Mouse (Mus musculus): Measurements from ENCODE around the gene Pmvk. TPM values are rescaled to one million over a fixed set of nuclear protein-coding genes. Genes with fewer than 3 reads are reported as not detected.
"Not testable (repeated sequence)": the region's sequence is repeated elsewhere in the genome, so short reads cannot be mapped to it uniquely, and the experiment has no call there.

Pmvk gene
- polyA plus RNA-seq, 1 experiment from 2014 or later: 142 TPM

GRCm38 (mm10) chr3:89419571-89419970 is 34.8 kb upstream of the Pmvk start:
- Histone ChIP-seq H3K4me3 (replicated peaks) (peak overlapping the region; percentile 60), H3K27me3 (replicated peaks) (no peaks in the 10 kb centered on the region), H3K9me3 (replicated peaks) (no peaks in the 10 kb centered on the region), H3K4me2 (peak overlapping the region; percentile 90), H3K9ac (replicated peaks) (peak overlapping the region; percentile 56), H3K27ac (replicated peaks) (peak overlapping the region; percentile 89), H3K36me3 (peaks cover 13% of the 10 kb centered on the region), H3K4me1 (peaks cover 50% of the 10 kb centered on the region)
- 1% methylated on average over 9 of the region's 9 CpGs for WGBS
- no peak for ATAC-seq (ENCODE audit: low FRiP score)

- H3K4me2 ChIP-seq: peak overlapping the region; percentile 90
- H3K9ac ChIP-seq (replicated peaks): peak overlapping the region; percentile 56
- peak overlapping the region; percentile 60 for H3K4me3 ChIP-seq (replicated peaks)
- no peak for ATAC-seq (ENCODE audit: low FRiP score)
- H3K27me3 ChIP-seq (replicated peaks): no peaks in the 10 kb centered on the region
- H3K27ac ChIP-seq (replicated peaks): peak overlapping the region; percentile 89
- H3K36me3 ChIP-seq: peaks cover 9% of the 10 kb centered on the region
- 15% methylated on average over 3 of the region's 3 CpGs for WGBS
- H3K4me1 ChIP-seq: peaks cover 50% of the 10 kb centered on the region
- H3K9me3 ChIP-seq (replicated peaks): no peaks in the 10 kb centered on the region
Observed at GRCm38 (mm10) chr3:89419981-89420380, 34.4 kb upstream of the Pmvk start.

- Histone ChIP-seq H3K4me2 (peak overlapping the region; percentile 62), H3K27ac (replicated peaks) (peak overlapping the region; percentile 74)
Observed at GRCm38 (mm10) chr3:89420421-89420820, 33.9 kb upstream of the Pmvk start.

GRCm38 (mm10) chr3:89421002-89421774 is 33.2 kb upstream of the Pmvk start:
- 5% methylated on average over 11 of the region's 11 CpGs for WGBS
- Histone ChIP-seq H3K36me3 (no peaks in the 10 kb centered on the region), H3K4me2 (peak overlapping the region; percentile 62), H3K4me3 (replicated peaks) (peak overlapping the region; percentile 37), H3K4me1 (peaks cover 50% of the 10 kb centered on the region), H3K27ac (replicated peaks) (peak overlapping the region; percentile 74), H3K9me3 (replicated peaks) (no peaks in the 10 kb centered on the region), H3K27me3 (replicated peaks) (no peaks in the 10 kb centered on the region), H3K9ac (replicated peaks) (peak overlapping the region; percentile 36)
- peak; percentile 22; the same call in 1 of the 2 replicates for ATAC-seq (ENCODE audit: low FRiP score)

More at GRCm38 (mm10) chr3:89420421-89420820, 33.9 kb upstream of the Pmvk start:
- WGBS: 59% methylated on average over 2 of the region's 2 CpGs
- peaks cover 6% of the 10 kb centered on the region for H3K36me3 ChIP-seq
- peak overlapping the region; percentile 37; the same call in 1 of the 2 replicates for H3K4me3 ChIP-seq (replicated peaks)
- no peaks in the 10 kb centered on the region for H3K9me3 ChIP-seq (replicated peaks)
- peaks cover 50% of the 10 kb centered on the region for H3K4me1 ChIP-seq
- H3K27me3 ChIP-seq (replicated peaks): no peaks in the 10 kb centered on the region
- ATAC-seq (ENCODE audit: low FRiP score): no peak
- H3K9ac ChIP-seq (replicated peaks): no peak overlapping the region

GRCm38 (mm10) chr3:89421810-89422473 is 32.4 kb upstream of the Pmvk start:
- Histone ChIP-seq H3K9ac (replicated peaks) (peak overlapping the region; percentile 36), H3K4me2 (peak overlapping the region; percentile 62), H3K36me3 (no peaks in the 10 kb centered on the region), H3K27ac (replicated peaks) (peak overlapping the region; percentile 74; the same call in 1 of the 2 replicates), H3K27me3 (replicated peaks) (no peaks in the 10 kb centered on the region), H3K4me1 (peaks cover 46% of the 10 kb centered on the region), H3K9me3 (replicated peaks) (no peaks in the 10 kb centered on the region), H3K4me3 (replicated peaks) (peak overlapping the region; percentile 37)
- WGBS: 10% methylated on average over 22 of the region's 22 CpGs
- ATAC-seq (ENCODE audit: low FRiP score): no peak

- Histone ChIP-seq H3K9me3 (replicated peaks) (no peaks in the 10 kb centered on the region), H3K9ac (replicated peaks) (no peak overlapping the region), H3K4me3 (replicated peaks) (peak overlapping the region; percentile 37; the same call in 1 of the 2 replicates), H3K27me3 (replicated peaks) (no peaks in the 10 kb centered on the region), H3K4me2 (peak overlapping the region; percentile 62), H3K4me1 (peaks cover 40% of the 10 kb centered on the region), H3K27ac (replicated peaks) (no peak overlapping the region), H3K36me3 (peaks cover 7% of the 10 kb centered on the region; the same call in 1 of the 2 replicates)
- ATAC-seq (ENCODE audit: low FRiP score): no peak
- 74% methylated on average over 6 of the region's 6 CpGs for WGBS
Observed at GRCm38 (mm10) chr3:89422556-89423205, 31.7 kb upstream of the Pmvk start.

GRCm38 (mm10) chr3:89424416-89425140 is 29.8 kb upstream of the Pmvk start:
- Histone ChIP-seq H3K9ac (replicated peaks) (no peak overlapping the region), H3K36me3 (peaks cover 7% of the 10 kb centered on the region; the same call in 1 of the 2 replicates), H3K9me3 (replicated peaks) (no peaks in the 10 kb centered on the region), H3K4me3 (replicated peaks) (no peak overlapping the region), H3K4me2 (no peak overlapping the region), H3K4me1 (peaks cover 32% of the 10 kb centered on the region), H3K27ac (replicated peaks) (no peak overlapping the region), H3K27me3 (replicated peaks) (no peaks in the 10 kb centered on the region)
- ATAC-seq (ENCODE audit: low FRiP score): no peak
- WGBS: 92% methylated on average over 5 of the region's 5 CpGs

- WGBS: 90% methylated on average over 5 of the region's 5 CpGs
- Histone ChIP-seq H3K9ac (replicated peaks) (no peak overlapping the region), H3K36me3 (peaks cover 7% of the 10 kb centered on the region; the same call in 1 of the 2 replicates), H3K4me3 (replicated peaks) (no peak overlapping the region), H3K9me3 (replicated peaks) (no peaks in the 10 kb centered on the region), H3K4me2 (no peak overlapping the region), H3K27me3 (replicated peaks) (no peaks in the 10 kb centered on the region), H3K27ac (replicated peaks) (no peak overlapping the region), H3K4me1 (peaks cover 27% of the 10 kb centered on the region)
- no peak for ATAC-seq (ENCODE audit: low FRiP score)
Observed at GRCm38 (mm10) chr3:89425141-89425525, 29.2 kb upstream of the Pmvk start.

GRCm38 (mm10) chr3:89425876-89426275 is 28.5 kb upstream of the Pmvk start:
- WGBS: 92% methylated on average over 4 of the region's 4 CpGs
- H3K4me3 ChIP-seq (replicated peaks): no peak overlapping the region
- H3K27ac ChIP-seq (replicated peaks): no peak overlapping the region
- H3K9ac ChIP-seq (replicated peaks): no peak overlapping the region
- no peak for ATAC-seq (ENCODE audit: low FRiP score)
- no peaks in the 10 kb centered on the region for H3K27me3 ChIP-seq (replicated peaks)
- H3K9me3 ChIP-seq (replicated peaks): no peaks in the 10 kb centered on the region
- H3K4me1 ChIP-seq: peaks cover 24% of the 10 kb centered on the region
- H3K36me3 ChIP-seq: peaks cover 7% of the 10 kb centered on the region; the same call in 1 of the 2 replicates
- H3K4me2 ChIP-seq: no peak overlapping the region

GRCm38 (mm10) chr3:89429021-89429420 is 25.3 kb upstream of the Pmvk start:
- H3K9ac ChIP-seq (replicated peaks); H3K4me3 ChIP-seq (replicated peaks); H3K27me3 ChIP-seq (replicated peaks); H3K27ac ChIP-seq (replicated peaks); ATAC-seq (ENCODE audit: low FRiP score); H3K9me3 ChIP-seq (replicated peaks); H3K4me2 ChIP-seq: not testable (repeated sequence)
- 89% methylated on average over 7 of the region's 7 CpGs for WGBS
- H3K4me1 ChIP-seq: peaks cover 26% of the 10 kb centered on the region
- peaks cover 24% of the 10 kb centered on the region for H3K36me3 ChIP-seq
